Mouse (Mus musculus) limb, embryonic 14.5 days (tissue): ENCODE measurements around the gene Gm3409. TPM values are rescaled to one million over a fixed set of nuclear protein-coding genes. Genes with fewer than 3 reads are reported as not detected.
"Not testable (repeated sequence)": the region's sequence is repeated elsewhere in the genome, so short reads cannot be mapped to it uniquely, and the experiment has no call there.

Experiments
- ATAC-seq: fragments of 200-750 bp; cut with Nextera tagmentation; 2 replicates; pipeline ENCODE4 v1.8.0; 2017; ENCODE audit warnings: low read depth, moderate number of reproducible peaks, moderate TSS enrichment; ENCODE audit not compliant: low FRiP score
- DNase-seq: peaks from one replicate; pipeline ENCODE4 v3.0.0-alpha.2; 2015; ENCODE audit warnings: low spot score
- H3K27ac ChIP-seq: fragments of 300-500 bp; sonication (generic); replicated peaks from 2 replicates; pipeline ENCODE4 v1.5.1; 2014; ENCODE audit warnings: low read depth, mild to moderate bottlenecking, low read length, moderate library complexity, mixed read lengths
- H3K27me3 ChIP-seq: fragments of 300-500 bp; sonication (generic); 2 replicates; pipeline ENCODE4 v1.6.1; 2014; ENCODE audit warnings: low read length, mixed read lengths; ENCODE audit not compliant: control insufficient read depth, insufficient read depth
- H3K36me3 ChIP-seq: fragments of 300-500 bp; sonication (generic); 2 replicates; pipeline ENCODE4 v1.6.1; 2014; ENCODE audit warnings: mild to moderate bottlenecking, low read length, moderate library complexity, mixed read lengths; ENCODE audit not compliant: control insufficient read depth, insufficient read depth
- H3K4me1 ChIP-seq: fragments of 300-500 bp; sonication (generic); 2 replicates; pipeline ENCODE4 v1.6.1; 2014; ENCODE audit warnings: antibody characterized with exemption, low read length, mixed read lengths; ENCODE audit not compliant: control insufficient read depth, insufficient read depth
- H3K4me2 ChIP-seq: fragments of 300-500 bp; sonication (generic); replicated peaks from 2 replicates; pipeline ENCODE4 v1.6.1; 2014; ENCODE audit warnings: low read depth, mild to moderate bottlenecking, low read length, moderate library complexity; ENCODE audit not compliant: severe bottlenecking
- H3K4me3 ChIP-seq: fragments of 300-500 bp; sonication (generic); replicated peaks from 2 replicates; pipeline ENCODE4 v1.5.1; 2014; ENCODE audit warnings: low read length
- H3K9ac ChIP-seq: fragments of 300-500 bp; sonication (generic); 2 replicates; pipeline ENCODE4 v1.6.1; 2014; ENCODE audit warnings: mild to moderate bottlenecking, low read depth, low read length, moderate library complexity; ENCODE audit not compliant: severe bottlenecking
- H3K9me3 ChIP-seq: fragments of 300-500 bp; sonication (generic); 2 replicates; pipeline ENCODE4 v1.6.1; 2016; ENCODE audit warnings: low read length; ENCODE audit not compliant: control insufficient read depth
- WGBS: fragments of 180-500 bp; shearing (Covaris S2); extraction: QIAGEN DNeasy Blood & Tissue Kit; methylation state at CpG from one replicate; pipeline ENCODE4 v1.1.7; 2014; 5-methylcytosine and 5-hydroxymethylcytosine counted together
- polyA plus RNA-seq, 2 experiments: library from polyadenylated mRNA; depleted of rRNA in 1 of 2; stranded (reverse) in 1 of 2; unstranded in 1 of 2; fragments of >200 nt; fragmentation: Nextera tagmentation in 1 of 2; extraction: Ambion mirVana in 1 of 2; gene quantifications; 2 replicates each; pipeline versions ENCODE4 v1.2.1 to v1.2.3; 2012 to 2014

Gm3409 gene
- polyA plus RNA-seq (2012; rRNA removed) (not detected in 2 replicates), polyA plus RNA-seq (2014; fragmentation: Nextera tagmentation; extraction: Ambion mirVana) (not detected in 2 replicates)

- H3K4me2 ChIP-seq, DNase-seq, H3K9ac ChIP-seq, H3K27me3 ChIP-seq, ATAC-seq, H3K4me3 ChIP-seq, H3K27ac ChIP-seq, H3K9me3 ChIP-seq, H3K36me3 ChIP-seq, H3K4me1 ChIP-seq: not testable (repeated sequence)
- 80% methylated on average over 2 of the region's 3 CpGs for WGBS
These were observed at the start of gene Gm3409 for GRCm38 (mm10) chr5:146537347-146537746. Gm3409 (plus strand) TSS chr5:146537647.

GRCm38 (mm10) chr5:146488959-146489358, 48.5 kb upstream of the Gm3409 start:
- not testable (repeated sequence) for H3K27me3 ChIP-seq, H3K4me3 ChIP-seq, H3K4me2 ChIP-seq, H3K27ac ChIP-seq, H3K36me3 ChIP-seq, ATAC-seq, H3K4me1 ChIP-seq, DNase-seq, H3K9me3 ChIP-seq, H3K9ac ChIP-seq
- 18% methylated on average over 2 of the region's 4 CpGs for WGBS

- ATAC-seq, DNase-seq, H3K4me3 ChIP-seq, H3K9me3 ChIP-seq, H3K36me3 ChIP-seq, H3K27me3 ChIP-seq, H3K4me1 ChIP-seq, H3K27ac ChIP-seq, H3K4me2 ChIP-seq, H3K9ac ChIP-seq: not testable (repeated sequence)
- no CpG with 5 or more reads among the region's 5 CpGs for WGBS
These were observed 46.4 kb upstream of the Gm3409 start, which contains the start of gene Gm6370 for GRCm38 (mm10) chr5:146491063-146491462. Gm6370 (plus strand) TSS chr5:146491363.

DNA sequence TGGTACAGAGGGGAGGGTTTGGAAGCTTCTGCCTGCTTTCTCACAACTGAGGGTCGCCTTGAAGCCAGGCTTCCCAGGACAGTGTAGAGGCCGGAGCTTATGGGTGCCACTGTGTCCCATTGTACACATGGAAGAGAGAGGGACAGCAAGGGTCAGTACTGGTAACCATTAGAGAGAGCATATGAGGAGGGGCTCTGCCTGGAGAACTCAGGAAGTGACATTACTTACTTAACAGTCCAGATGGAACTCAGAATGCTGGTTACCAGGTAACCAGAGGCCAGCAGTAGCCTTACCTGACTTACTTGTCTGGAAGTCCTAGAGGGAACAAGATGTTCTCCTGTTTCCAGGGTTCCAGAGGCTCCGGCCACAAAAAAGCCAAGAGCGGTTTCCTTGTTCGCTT, 35.3 kb upstream of the Gm3409 start, which contains the start of gene 4930449I24Rik:
TSS of gene 4930449I24Rik (plus strand) at position 301 of the 400 bp plus-strand sequence.
- not testable (repeated sequence) for H3K4me1 ChIP-seq, H3K9me3 ChIP-seq, H3K4me3 ChIP-seq, ATAC-seq, H3K36me3 ChIP-seq, H3K9ac ChIP-seq, DNase-seq, H3K27ac ChIP-seq, H3K27me3 ChIP-seq, H3K4me2 ChIP-seq
- no CpG with 5 or more reads among the region's 5 CpGs for WGBS

- WGBS: no CpG with 5 or more reads among the region's 5 CpGs
- not testable (repeated sequence) for ATAC-seq, H3K27me3 ChIP-seq, H3K36me3 ChIP-seq, H3K9ac ChIP-seq, H3K4me3 ChIP-seq, DNase-seq, H3K4me1 ChIP-seq, H3K27ac ChIP-seq, H3K4me2 ChIP-seq, H3K9me3 ChIP-seq
These were observed 23.6 kb upstream of the Gm3409 start, which contains the start of gene Gm3402 for GRCm38 (mm10) chr5:146513823-146514222. Gm3402 (plus strand) TSS chr5:146514123.

- WGBS: 100% methylated on average over 3 of the region's 3 CpGs
- not testable (repeated sequence) for H3K36me3 ChIP-seq, H3K27ac ChIP-seq, H3K4me2 ChIP-seq, H3K9me3 ChIP-seq, H3K4me3 ChIP-seq, H3K27me3 ChIP-seq, DNase-seq, H3K9ac ChIP-seq, ATAC-seq, H3K4me1 ChIP-seq
These were observed 11.9 kb upstream of the Gm3409 start, which contains the start of gene Gm3404 for GRCm38 (mm10) chr5:146525501-146525900. Gm3404 (plus strand) TSS chr5:146525801.

- H3K9me3 ChIP-seq, H3K9ac ChIP-seq, H3K27me3 ChIP-seq, H3K4me2 ChIP-seq, ATAC-seq, H3K27ac ChIP-seq, H3K4me3 ChIP-seq, H3K36me3 ChIP-seq, H3K4me1 ChIP-seq, DNase-seq: not testable (repeated sequence)
- WGBS: no CpG with 5 or more reads among the region's 3 CpGs
These were observed 18.4 kb downstream of the Gm3409 start, which contains the start of gene Gm3415 for GRCm38 (mm10) chr5:146555836-146556235. Gm3415 (plus strand) TSS chr5:146556136.
